Mouse (Mus musculus): Measurements from ENCODE around the gene Gm4491. TPM values are rescaled to one million over a fixed set of nuclear protein-coding genes. Genes with fewer than 3 reads are reported as not detected.
"Not testable (repeated sequence)": the region's sequence is repeated elsewhere in the genome, so short reads cannot be mapped to it uniquely, and the experiment has no call there.

Gm4491 gene
- polyA plus RNA-seq, 1 experiment from 2014 or later: not detected

- Histone ChIP-seq H3K36me3 (no peaks in the 10 kb centered on the region), H3K27me3 (no peaks in the 10 kb centered on the region), H3K9ac (no peak overlapping the region), H3K4me2 (no peak overlapping the region), H3K27ac (no peak overlapping the region), H3K4me1 (0 out of 2 replicates have a peak, but pooled peaks cover 5% of the 10 kb centered on the region), H3K9me3 (replicated peaks) (no peaks in the 10 kb centered on the region), H3K4me3 (replicated peaks) (no peak overlapping the region)
- 80% methylated on average over 6 of the region's 6 CpGs for WGBS
- ATAC-seq (replicated peaks; ENCODE audit: low FRiP score): no peak
Measured at GRCm38 (mm10) chr14:57075537-57075936, 40.1 kb downstream of the Gm4491 start.

- H3K9ac ChIP-seq; H3K4me3 ChIP-seq (replicated peaks); H3K9me3 ChIP-seq (replicated peaks); H3K27me3 ChIP-seq; H3K36me3 ChIP-seq; H3K4me1 ChIP-seq; H3K27ac ChIP-seq; ATAC-seq (replicated peaks; ENCODE audit: low FRiP score); H3K4me2 ChIP-seq: not testable (repeated sequence)
- 2% methylated on average over 2 of the region's 2 CpGs for WGBS
Measured at GRCm38 (mm10) chr14:57069906-57070305, 45.8 kb downstream of the Gm4491 start.

- Histone ChIP-seq H3K9ac (no peak overlapping the region), H3K27me3 (no peaks in the 10 kb centered on the region), H3K4me2 (no peak overlapping the region), H3K4me1 (0 out of 2 replicates have a peak, but pooled peaks cover 5% of the 10 kb centered on the region), H3K27ac (no peak overlapping the region), H3K36me3 (no peaks in the 10 kb centered on the region), H3K4me3 (replicated peaks) (no peak overlapping the region), H3K9me3 (replicated peaks) (no peaks in the 10 kb centered on the region)
- ATAC-seq (replicated peaks; ENCODE audit: low FRiP score): no peak
Measured at GRCm38 (mm10) chr14:57066053-57066452, 49.6 kb downstream of the Gm4491 start.

Other genes starting within 250 kb of the Gm4491 start
- 47.3 and 48.3 TPM in 2 replicates for gene Zmym2, start 229.2 kb downstream of the Gm4491 start, polyA plus RNA-seq (2015; fragmentation: Nextera tagmentation; extraction: Ambion mirVana)
- 13.1 and 15.1 TPM in 2 replicates for gene Gja3, start 57.8 kb downstream of the Gm4491 start, polyA plus RNA-seq (2015; fragmentation: Nextera tagmentation; extraction: Ambion mirVana)
- gene Gjb2, start 11.2 kb downstream of the Gm4491 start, polyA plus RNA-seq (2015; fragmentation: Nextera tagmentation; extraction: Ambion mirVana): 4.5 and 5.1 TPM in 2 replicates
- 0.44 and 0.52 TPM in 2 replicates for gene Gjb6, start 17.7 kb upstream of the Gm4491 start, polyA plus RNA-seq (2015; fragmentation: Nextera tagmentation; extraction: Ambion mirVana)

Data from kidney, embryonic 15.5 days (tissue).